Mouse (Mus musculus) erythroblast, adult 5-6 weeks (primary cell): ENCODE results near the gene Taf6. TPM values are rescaled to one million over a fixed set of nuclear protein-coding genes. Genes with fewer than 3 reads are reported as not detected.
"Not testable (repeated sequence)": the region's sequence is repeated elsewhere in the genome, so short reads cannot be mapped to it uniquely, and the experiment has no call there.

Source experiments
- ATAC-seq: replicated peaks from 2 replicates; pipeline ENCODE4 v1.8.0; 2016; ENCODE audit warnings: moderate number of reproducible peaks, mild to moderate bottlenecking, moderate TSS enrichment, inconsistent platforms; ENCODE audit not compliant: poor library complexity, low FRiP score, severe bottlenecking
- total RNA-seq, 2 experiments: library from RNA; stranded (forward) in 1 of 2; stranded (reverse) in 1 of 2; fragments of 150-400 nt in 1 of 2; fragments of 200-764, 138-1000 nt in 1 of 2; gene quantifications; 2 replicates each; pipeline versions ENCODE4 v1.2.3 to v1.2.4; 2015 to 2017; ENCODE audit warnings: low replicate concordance in 2 of 2

Gene Taf6
- 10.6 and 16.9 TPM in 2 replicates for total RNA-seq (2015; ENCODE audit: low replicate concordance)
- total RNA-seq (2017; ENCODE audit: low replicate concordance) = 10.9 and 11.5 TPM in 2 replicates

DNA sequence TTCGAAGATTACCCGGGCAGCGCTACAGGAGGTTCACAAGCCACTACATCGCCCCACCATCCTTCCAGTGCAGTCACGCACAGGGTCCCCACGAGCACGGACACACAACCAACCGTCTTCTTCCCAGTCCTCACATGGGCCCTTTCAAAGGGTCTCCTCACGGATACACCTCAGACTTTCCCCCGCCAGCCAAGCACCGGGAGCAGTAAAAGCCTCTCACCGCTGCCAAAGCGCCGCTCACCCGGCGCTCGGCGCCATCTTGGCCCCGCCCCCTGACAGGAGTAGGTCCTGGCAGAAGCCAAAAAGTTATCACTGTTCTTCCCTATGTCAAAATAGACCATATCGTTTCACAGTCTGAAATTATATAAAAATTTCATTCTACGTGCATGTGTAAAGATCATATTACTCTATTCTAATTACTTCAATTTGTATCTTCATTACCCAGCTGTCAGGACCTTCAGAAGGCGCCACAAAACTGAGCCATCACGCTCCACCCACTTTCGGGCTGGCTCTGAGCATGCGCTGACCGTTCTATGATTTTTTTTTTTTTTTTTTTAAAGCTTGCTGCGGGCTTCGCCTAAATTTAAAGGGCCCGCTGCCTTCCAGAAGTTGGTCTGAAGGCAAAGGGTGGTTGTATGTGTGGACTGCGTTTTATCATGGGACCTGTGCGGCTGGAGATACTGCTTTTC is at the start of gene Taf6, which contains the start of gene Cnpy4:
TSS of gene Taf6 (minus strand) at position 502 of the 689 bp plus-strand sequence.
TSS of gene Cnpy4 (plus strand) at position 536 of the 689 bp plus-strand sequence.
- peak; percentile 87 for ATAC-seq

DNA sequence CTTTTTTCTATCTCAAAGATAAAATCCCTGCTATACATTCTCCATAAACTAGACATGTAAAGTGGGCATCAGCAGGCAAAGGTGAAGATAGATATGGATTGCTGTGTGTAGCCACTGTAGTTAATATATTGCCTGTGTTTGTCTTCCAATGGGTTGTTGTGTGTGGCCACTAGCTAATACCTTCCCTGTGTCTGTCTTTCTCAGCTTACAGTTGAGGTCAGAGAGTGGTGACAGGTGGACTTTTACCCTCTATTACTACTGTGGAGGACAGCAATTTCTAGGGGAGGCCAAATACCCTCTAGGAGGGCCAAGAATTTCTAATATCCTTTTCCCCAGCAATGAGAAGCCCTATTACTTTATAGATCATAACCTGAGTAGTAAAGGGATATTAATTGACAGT is 47.0 kb upstream of the Taf6 start:
- ATAC-seq = no peak

DNA sequence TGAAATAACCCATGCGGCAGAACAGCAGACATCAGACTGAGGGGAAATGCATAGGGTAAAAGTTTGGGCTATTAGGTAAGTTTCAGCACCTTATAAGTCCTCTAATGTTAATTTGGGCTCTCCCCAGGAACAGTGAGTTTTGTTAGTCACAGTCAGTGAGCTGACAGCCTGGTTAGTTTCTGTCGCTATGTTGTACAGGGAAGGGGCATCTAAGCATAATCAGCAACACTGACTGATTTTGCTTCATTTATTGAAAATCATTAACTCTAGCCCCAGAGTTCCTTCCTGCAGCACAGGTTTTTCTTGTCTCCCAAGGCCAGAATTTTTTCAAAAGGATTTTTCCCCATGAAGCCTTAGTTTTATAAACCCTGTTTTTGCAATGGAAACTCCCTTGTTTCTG is 46.5 kb upstream of the Taf6 start:
- no peak for ATAC-seq

DNA sequence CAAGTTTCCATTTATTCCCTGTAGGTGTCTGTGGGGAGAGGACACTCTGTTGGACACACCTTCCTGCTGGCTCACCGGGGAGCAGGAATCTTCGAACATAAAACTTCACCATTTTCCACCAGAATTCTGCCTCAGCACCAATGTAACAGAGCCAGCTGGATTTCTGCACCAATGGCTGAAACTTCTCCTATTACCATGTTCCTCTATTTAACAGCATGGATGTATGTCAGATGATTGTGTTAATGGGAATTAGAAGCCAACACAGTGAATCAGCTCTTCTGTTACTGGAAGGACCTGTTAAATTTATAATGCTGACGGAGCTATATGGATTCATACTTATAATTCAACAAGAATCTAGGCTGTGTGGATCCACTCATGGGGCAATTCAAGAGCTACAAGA is 42.3 kb upstream of the Taf6 start:
- no peak for ATAC-seq

DNA sequence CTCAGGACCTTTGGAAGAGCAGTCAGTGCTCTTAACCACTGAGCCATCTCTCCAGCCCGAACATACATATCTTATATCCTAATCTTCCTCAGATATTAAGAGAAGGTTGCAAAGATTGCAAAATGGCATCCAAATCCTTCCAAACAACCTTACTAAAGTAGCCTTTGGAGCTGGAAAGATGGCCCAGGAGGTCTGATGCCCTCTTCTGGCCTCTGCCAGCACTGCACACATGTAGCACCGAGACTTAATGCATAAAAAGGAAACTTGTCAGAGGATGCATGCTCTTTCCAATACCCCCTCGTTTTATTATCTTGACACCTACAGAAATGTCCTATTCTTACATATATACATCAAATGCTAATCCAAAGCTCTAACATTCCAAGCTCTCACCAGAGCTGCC is 40.8 kb upstream of the Taf6 start:
- peak; percentile 65; the same call in 1 of the 2 replicates for ATAC-seq

DNA sequence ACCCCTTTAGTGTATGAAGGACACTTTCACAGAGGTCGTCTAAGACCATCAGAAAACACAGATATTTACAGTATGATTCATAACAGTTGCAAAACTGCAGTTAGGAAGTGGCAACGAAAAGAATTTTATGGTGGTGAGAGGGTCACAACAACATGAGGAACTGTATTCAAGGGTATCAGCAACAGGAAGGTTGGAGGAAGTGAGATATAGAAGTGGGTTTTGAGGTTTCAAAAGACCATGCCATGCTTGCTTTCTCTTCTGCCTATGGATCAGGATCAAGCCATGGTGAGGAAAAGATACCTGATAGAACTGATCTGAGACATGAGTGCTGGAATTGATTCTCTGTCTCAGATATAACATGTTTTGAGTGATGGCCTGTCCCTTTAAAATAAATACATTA is 40.1 kb upstream of the Taf6 start:
- ATAC-seq = no peak

DNA sequence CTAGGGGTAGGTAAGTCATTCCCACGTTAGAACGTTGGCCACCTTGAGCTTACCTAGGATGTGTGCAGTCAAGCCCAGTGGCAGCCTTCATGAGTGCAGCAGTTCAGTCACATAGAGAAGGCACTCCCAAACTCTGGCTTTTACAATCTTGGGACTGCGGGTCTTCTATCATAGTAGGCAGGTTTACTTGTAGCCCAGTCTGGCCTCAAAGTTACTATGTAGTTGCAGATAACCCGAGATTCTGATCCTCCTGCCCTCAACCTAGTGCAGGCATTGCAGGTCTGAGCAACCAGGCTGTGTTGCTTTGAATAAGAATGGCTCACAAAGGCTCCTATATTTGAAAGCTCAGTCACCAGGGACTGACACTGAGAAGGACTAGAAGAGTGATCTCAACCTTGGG is 39.2 kb upstream of the Taf6 start:
- ATAC-seq = no peak

DNA sequence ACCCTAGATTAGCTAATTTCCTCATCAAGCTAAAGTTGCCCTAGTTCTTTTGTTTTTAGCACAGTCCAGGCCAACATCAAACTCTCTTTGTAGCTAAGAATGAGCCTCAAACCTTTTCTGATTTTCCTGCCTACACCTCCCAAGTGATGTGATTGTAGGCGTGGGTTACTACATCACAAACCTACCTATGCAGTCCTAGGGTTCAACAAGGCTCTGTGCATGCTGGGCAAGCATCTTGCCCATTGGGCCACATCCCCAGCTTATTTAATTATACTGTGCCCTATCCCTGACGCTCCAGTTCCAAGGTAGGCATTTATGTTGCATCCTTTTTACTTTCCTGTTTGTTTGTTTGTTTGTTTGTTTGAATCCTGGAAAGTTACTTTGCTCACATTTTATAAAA is 38.4 kb upstream of the Taf6 start, which contains the start of gene Nxpe5:
TSS of gene Nxpe5 (plus strand) at position 199 of the 400 bp plus-strand sequence.
- ATAC-seq = no peak

DNA sequence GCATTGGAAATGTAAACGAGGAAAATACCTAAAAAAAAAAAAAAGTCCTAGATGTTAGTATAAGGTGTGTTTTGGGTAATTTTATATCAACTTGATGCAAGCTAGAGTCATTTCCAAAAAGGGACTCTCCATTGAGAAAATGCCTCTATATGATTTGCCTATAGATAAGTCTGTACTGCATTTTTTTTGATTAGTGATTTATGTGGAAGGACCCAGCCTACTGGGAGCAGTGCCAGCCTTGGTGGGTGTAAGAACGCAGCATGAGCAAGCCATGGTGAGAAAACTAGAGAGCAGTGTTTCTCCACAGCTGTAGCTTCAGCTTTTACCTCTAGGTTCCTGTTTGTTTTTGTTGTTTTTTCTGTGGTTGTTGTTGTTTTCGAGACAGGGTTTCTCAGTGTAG is 36.0 kb upstream of the Taf6 start:
- no peak for ATAC-seq

DNA sequence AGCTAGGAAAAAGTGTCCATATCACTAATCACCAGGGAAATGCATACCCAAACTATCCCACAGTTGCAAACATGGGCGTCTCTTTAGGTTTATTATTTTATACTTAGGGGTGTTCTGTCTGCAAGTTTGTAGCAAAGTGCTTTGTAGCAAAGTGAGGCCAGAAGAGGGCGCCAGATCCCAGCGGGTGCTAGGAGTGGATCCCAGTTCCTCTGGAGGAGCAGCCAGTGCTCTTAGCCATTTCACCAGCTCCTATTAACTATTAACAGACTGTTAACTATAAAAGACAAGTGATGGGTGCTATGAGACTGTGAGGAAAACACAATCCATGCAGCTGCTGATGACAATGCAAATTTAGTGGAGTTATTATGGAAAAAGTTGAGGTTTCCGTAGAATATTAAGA is 34.9 kb upstream of the Taf6 start:
- ATAC-seq = peak; percentile 90

DNA sequence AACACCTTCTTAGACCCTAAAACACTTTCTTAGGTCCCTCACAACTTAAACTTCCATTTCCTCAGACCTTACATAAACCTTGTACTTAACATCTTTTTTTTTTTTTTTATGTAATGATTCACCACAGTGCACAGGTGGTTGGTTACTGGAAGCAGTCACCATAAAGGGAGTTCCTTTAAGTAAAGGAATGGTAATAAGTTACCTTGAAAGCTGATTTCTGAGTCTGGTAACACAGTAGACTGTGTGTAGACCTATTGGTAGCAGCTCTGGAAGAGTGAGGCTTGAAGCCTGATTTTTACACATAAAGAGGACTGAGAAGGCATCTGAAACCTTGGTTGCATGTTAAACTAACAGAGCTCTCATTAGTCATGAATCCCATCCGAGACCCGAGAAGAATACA is 32.6 kb upstream of the Taf6 start:
- no peak for ATAC-seq

DNA sequence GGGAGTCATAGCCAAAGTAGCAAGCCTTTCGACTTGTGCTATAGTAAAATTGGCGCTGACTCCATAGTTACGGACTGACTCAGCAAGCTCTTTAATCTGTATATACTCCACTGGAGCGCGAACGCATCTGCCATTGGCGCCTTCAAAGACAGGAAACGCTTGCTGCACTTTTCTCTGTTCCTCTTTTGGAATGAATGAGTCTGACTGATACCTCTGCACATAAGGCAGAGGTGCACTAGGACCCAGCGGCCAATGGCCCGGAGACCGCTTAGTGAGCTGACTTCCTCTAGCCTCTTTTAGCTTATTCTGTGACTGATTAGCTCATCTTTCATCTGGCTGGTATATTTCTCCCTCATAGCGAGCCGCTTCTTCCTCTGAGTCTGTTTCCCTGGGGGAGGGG is 29.4 kb upstream of the Taf6 start:
- not testable (repeated sequence) for ATAC-seq

DNA sequence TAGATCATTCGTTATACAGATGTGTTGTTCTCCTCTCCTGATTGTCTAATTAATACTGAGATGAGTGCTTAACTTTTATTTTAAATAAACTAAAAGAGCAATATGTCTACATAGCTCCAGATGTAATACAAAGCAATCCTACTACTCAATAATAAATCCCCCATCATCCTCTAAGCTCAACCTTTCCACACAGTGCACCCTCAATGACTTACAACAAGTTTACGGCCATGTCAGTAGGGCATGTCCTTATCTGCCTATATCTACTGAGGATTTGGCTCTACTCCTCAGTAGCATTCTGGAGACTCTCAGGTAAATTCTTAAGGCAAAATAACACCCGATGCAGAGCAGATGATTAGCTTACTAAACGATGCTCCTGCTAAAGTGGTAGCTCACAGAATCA is 20.6 kb upstream of the Taf6 start:
- no peak for ATAC-seq

DNA sequence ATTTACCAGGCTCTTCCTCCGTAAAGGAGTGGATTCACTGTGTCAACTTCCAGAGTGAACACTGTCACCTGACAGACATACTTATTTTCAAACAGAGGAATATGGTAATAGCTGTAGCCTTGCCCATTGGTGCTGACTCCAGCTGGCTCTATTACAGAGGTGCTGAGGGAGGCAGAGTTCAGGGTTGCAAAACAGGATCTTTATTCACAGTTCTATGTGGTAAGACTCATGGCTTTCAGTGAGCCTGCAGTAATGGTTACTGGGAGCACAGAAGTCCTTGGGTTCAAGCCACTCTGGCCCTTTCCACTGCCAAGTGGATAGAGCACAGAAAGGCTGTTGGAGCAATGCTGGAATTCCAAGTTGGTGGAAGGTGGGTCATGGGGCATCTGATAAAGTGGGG is 20.0 kb upstream of the Taf6 start:
- ATAC-seq = no peak

DNA sequence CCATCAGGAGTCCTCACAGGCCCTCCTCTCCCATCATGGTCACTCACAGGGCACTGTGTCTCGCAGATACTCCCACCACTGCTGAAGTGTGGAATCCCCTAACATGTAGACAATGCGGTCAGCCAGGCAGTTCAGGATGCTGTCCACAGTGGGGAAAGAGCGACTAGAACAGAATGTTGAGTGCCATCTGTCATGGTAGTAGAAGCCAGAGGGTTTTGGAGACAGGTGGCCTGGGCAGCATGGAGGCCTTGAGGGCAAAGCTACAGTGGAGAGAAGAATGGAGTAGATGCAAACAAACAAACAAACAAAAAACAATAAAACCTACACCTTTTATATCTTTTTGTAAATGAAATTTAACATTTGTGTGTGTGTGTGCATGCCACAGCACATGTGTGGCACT is 14.8 kb upstream of the Taf6 start:
- no peak for ATAC-seq

DNA sequence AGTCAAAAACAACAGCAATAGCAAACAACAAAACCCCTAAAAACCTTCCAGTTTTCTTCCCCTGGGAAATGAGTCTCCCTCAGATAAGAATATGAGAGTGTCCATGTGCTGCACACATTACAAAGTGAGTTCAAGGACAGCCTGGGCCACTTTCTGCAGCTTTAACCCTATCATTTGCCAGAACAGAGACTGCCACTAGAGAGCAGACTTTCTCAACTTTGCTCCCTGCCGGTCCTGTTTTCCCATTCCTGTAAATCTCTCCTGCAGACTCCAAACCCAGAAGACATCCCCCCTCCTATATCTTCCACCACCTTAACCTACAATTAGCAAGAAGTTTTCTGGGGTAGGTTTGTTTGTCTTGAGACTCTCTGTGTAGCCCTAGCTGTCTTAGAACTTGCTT is 12.3 kb upstream of the Taf6 start:
- no peak for ATAC-seq

DNA sequence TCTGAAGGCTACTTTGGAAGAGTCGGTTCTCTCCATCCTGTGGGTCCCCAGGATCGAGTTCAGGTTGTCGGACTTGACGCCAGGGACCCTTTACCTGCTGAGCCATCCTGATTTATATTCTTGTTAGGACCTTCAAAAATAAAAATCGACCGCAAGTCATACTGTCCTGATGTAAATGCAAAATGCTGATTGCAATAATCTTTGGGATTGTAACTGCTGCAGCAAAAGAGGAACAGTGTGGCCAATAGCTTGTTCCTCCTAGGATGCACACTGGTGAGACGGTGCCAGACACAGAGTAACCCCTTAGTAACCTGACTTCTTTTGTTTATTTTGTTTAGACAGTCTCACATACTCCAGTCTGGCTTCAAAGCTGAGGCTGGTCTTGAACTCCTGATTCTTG is 8.2 kb upstream of the Taf6 start:
- no peak for ATAC-seq

DNA sequence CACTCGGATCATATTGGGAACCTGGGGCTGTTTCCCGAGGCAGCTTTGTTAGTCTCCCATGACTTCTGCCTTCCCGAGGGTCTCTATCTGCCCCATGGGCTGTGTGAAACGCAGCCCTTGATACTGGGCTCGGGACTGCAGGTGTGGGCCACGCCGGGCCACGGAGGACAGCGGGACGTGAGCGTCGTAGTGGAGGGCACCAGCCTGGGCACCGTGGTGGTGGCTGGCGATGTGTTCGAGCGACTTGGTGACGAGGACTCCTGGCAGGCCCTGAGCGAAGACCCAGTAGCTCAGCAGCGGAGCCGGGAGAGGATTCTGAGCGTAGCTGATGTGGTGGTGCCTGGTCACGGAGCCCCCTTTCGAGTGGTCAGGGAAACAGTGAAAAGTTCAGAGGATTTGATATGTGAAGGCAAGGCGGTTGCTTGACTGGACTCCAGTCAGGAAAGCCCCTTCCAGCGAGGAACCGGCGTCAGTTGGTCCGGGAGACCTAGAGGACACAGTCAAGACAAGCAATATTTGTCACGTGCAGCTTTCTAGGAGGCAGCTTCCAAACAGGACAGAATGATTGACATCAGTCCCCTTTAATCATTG is 7.6 kb upstream of the Taf6 start:
- peak; percentile 47 for ATAC-seq

DNA sequence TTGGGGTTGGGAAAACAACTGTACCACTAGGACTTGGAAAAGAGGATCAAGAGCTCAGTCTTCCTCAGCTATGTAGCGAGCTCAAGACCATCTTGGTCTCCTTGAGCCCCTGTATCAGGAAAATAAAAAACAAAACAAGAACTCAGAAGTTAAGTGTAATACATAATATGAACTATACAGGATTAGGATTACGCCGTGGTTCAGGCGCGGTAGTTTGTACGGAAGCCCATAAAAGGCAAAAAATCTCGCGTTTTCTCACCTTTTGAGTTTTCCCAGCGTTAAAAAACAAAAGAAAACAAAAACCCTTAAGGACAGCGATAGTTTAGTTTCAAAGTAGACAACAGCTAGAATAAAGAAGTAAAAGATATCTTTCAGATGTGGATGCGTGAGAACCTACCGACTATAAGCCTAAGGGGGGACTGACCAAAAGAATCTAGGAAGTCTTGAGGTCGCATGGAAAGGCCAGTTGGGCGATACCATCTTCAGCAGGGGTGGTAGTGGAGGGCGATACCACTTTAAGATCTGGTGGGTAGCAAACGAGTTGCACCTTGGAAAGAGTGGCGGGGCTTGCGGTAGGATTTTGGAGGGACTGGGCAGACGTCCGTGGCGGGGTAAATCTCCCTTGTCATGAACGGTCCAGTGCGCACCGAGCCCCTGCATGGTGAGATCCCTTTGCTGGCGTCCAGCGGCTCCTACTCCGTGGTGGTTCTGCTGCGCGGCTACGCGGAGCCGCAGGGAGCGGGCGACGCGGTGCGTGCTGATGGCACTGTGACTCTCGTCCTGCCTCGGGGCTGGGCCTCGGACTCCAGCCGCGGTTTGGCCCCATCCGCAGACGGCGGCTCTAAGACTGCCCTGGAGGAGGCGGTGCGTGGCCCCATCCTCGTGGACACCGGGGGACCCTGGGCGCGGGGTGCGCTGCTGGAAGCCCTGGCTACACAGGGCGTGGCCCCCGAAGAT is 6.8 kb upstream of the Taf6 start, which contains the start of gene Mblac1:
TSS of gene Mblac1 (plus strand) at position 544 of the 957 bp plus-strand sequence.
- ATAC-seq = peak; percentile 92

DNA sequence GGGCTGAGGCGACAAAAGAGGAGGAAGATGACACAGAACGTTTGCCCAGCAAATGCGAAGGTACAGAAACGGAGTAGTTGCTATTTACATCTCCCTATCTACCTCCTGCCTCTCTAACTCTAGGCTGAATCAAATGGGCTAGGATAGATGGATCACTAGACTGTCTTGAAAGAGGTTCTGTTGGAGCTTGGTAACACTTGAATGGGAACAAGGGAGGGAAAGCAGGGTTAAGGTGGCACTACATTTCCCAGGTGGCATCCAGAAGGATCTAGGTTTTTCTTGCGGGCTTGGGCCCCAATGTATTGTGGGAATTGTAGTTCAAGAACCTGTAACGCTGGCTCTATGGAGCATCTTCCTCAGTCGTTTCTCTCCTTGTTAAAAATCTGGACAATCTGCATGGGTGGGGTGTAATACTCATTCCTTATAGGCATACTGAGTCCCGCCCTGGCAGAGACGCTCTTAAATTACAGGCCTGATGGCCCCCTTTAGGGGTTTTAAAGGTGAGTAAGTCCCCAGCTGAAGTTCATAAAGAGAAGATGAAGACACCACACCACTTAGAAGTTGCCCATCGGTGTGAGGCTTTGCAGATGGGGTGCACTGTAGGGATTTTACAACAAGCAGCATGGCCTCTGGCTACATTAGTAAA is 533 bp upstream of the Taf6 start:
- ATAC-seq = peak; percentile 88
